Mouse (Mus musculus) heart, adult 2 months (tissue): Measurements from ENCODE around the gene Mad2l1bp. TPM values are rescaled to one million over a fixed set of nuclear protein-coding genes. Genes with fewer than 3 reads are reported as not detected.

ENCODE experiments used
- DNase-seq, 2 experiments: peaks; one replicate each; pipeline ENCODE4 v3.0.0; 2021
- H3K27ac ChIP-seq: fragments of 200-600 bp; 2 replicates; pipeline ENCODE4 v1.8.1; 2022
- H3K27me3 ChIP-seq: fragments of 200-500 bp; 2 replicates; pipeline ENCODE4 v1.6.1; 2012; ENCODE audit warnings: mild to moderate bottlenecking, low read length, inconsistent platforms, mixed read lengths; ENCODE audit not compliant: control insufficient read depth, insufficient read depth
- H3K36me3 ChIP-seq: fragments of 200-500 bp; 2 replicates; pipeline ENCODE4 v1.6.1; 2012; ENCODE audit warnings: low read length, inconsistent platforms; ENCODE audit not compliant: control insufficient read depth, insufficient read depth
- H3K4me1 ChIP-seq: fragments of 200-500 bp; 2 replicates; pipeline ENCODE4 v1.6.1; 2011; ENCODE audit warnings: low read length; ENCODE audit not compliant: control insufficient read depth, insufficient read depth
- H3K4me3 ChIP-seq: fragments of 200-600 bp; 2 replicates; pipeline ENCODE4 v1.8.1; 2022
- H3K79me2 ChIP-seq: fragments of 200-500 bp; replicated peaks from 2 replicates; pipeline ENCODE4 v1.6.1; 2012; ENCODE audit warnings: mild to moderate bottlenecking, inconsistent platforms, low read length, moderate library complexity, mixed read lengths; ENCODE audit not compliant: control insufficient read depth, insufficient read depth
- H3K9ac ChIP-seq: fragments of 200-500 bp; 2 replicates; pipeline ENCODE4 v1.6.1; 2012; ENCODE audit warnings: low read depth, mild to moderate bottlenecking, control low read depth, inconsistent platforms, low read length, mixed read lengths
- CTCF ChIP-seq: fragments of 200-600 bp; IDR thresholded peaks from 2 replicates; pipeline ENCODE4 v1.8.1; 2022; ENCODE audit warnings: antibody characterized with exemption, mild to moderate bottlenecking, moderate library complexity
- EP300 ChIP-seq: fragments of 200-500 bp; IDR thresholded peaks from 2 replicates; pipeline ENCODE4 v1.6.1; 2011; ENCODE audit warnings: low read depth, low read length, control low read depth; ENCODE audit not compliant: insufficient read depth
- POLR2A ChIP-seq: fragments of 200-500 bp; IDR thresholded peaks from 2 replicates; pipeline ENCODE4 v1.6.1; 2011; ENCODE audit warnings: mild to moderate bottlenecking, low read depth, low read length, control low read depth; ENCODE audit not compliant: insufficient read depth
- WGBS: fragments of 180-500 bp; shearing (Covaris S2); methylation state at CpG from one replicate; pipeline ENCODE4 v1.1.7; 2018; 5-methylcytosine and 5-hydroxymethylcytosine counted together
- intact Hi-C: fragments of 180-260 bp; cut with DNase I; formaldehyde crosslinking; loops from one replicate; pipeline ENCODE4 v1.15.1; 2025
- polyA plus RNA-seq: library from polyadenylated mRNA; depleted of rRNA; stranded (reverse); fragments of >200 nt; gene quantifications from 2 replicates; pipeline ENCODE4 v1.2.3, GENCODE M21; 2012
- total RNA-seq, 2 experiments: library from RNA; stranded (reverse); gene quantifications; 2 replicates each; pipeline ENCODE4 v1.2.3; 2021

Mad2l1bp gene
- total and polyA plus RNA-seq, 3 experiments, result 17.1 to 24.1 (median 21.0) TPM

DNA sequence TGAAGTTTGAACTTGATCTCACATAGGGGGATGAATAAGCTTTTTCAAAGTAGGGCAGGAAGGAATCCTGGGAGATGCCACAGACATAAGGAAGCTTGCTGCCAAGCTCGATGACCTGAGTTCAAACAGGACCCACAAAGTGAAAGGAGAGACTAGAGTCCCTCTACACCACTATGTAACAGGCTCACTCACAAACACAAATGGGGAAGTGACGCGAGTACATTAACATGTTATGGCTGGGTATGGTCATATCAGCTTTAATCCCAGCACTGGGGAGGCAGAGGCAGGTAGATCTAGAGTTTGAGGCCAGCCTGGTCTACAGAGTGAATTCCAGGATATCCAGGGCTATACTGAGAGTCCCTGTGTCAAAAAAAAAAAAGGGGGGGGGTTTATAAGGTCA lies 983 bp upstream of the Mad2l1bp start:
- Histone ChIP-seq H3K36me3 (peaks cover 3% of the 10 kb centered on the region; the same call in 1 of the 2 replicates), H3K27ac (no peak overlapping the region), H3K27me3 (no peaks in the 10 kb centered on the region), H3K4me3 (no peak overlapping the region), H3K9ac (no peak overlapping the region), H3K79me2 (no peaks in the 10 kb centered on the region), H3K4me1 (peaks cover 1% of the 10 kb centered on the region)
- DNase-seq, result no peak
- 89% methylated on average over 3 of the region's 3 CpGs for WGBS
- intact Hi-C loops, result loop anchor here (10.0 kb wide), 1 partner anchor 570 kb away; no protein-coding TSS in a partner anchor
- TF ChIP-seq POLR2A (no peak), EP300 (no peak), CTCF (no peak)

DNA sequence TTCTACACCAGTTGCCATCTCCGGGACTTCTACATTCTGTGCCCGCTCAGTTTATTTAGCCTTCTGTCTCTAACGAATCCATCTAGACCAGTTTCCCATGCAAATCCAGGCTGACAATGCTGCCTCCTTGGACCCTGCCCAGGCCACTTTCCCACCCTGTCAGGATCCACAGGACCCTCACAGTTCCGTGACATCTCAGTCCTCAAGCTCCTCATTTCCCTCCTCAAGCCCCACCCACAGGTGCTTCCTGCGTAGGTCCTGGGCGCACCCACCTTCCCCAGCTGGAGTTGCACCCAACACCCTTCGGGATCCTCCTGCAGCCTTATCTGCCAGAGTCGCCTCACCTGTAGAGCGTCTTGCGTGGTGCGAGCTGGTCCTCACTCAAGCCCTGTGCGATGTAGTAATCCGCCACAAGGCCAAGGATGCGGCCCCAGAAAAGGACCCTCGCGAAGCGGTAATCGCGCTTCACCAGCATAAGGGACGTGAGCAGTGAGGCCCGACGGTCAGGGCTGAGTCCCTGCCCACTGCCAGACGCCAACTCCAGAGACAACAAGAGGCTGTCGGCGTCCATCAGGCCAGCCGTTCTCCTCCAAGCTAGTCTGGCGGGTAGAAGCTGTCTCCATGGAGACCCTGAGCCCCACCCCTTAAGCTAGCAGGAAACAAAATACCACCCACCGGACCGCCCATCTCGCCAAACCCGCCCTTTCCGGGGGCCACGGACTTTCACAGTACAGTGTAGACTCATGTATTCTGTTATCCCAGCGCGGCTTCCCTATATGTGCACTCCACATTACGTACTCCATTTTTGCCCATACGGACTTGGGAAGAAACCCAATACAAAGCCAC lies 9.6 kb downstream of the Mad2l1bp start, which contains the start of gene Rsph9:
TSS of gene Rsph9 (minus strand) at position 639 of the 846 bp plus-strand sequence.
- intact Hi-C loops, result no loop called here
- H3K4me1 ChIP-seq, result peaks cover 5% of the 10 kb centered on the region

DNA sequence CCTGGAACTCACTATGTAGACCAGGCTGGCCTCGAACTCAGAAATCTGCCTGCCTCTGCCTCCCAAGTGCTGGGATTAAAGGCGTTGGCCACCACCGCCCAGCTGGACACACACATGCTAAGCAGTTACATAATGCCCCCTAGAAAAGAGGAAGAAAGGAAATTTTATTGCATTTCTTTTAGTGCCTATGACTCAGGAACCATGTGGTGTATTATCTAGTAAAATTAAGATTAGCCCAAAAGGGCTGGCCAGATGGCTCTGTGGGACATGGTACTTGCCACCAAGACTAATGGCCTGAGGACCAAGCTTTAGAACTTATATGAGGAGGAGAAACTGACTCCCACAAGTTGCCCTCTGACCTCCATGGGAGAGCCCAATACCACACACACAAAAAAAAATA lies 13.5 kb downstream of the Mad2l1bp start:
- Histone ChIP-seq H3K36me3 (no peaks in the 10 kb centered on the region), H3K27ac (no peak overlapping the region), H3K4me1 (peaks cover 5% of the 10 kb centered on the region), H3K9ac (no peak overlapping the region), H3K27me3 (no peaks in the 10 kb centered on the region), H3K79me2 (no peaks in the 10 kb centered on the region), H3K4me3 (no peak overlapping the region)
- WGBS, result 87% methylated on average over 3 of the region's 3 CpGs
- TF ChIP-seq CTCF (no peak), POLR2A (no peak), EP300 (no peak)
- intact Hi-C loops, result loop anchor here (10.0 kb wide), 1 partner anchor 295 kb away; no protein-coding TSS in a partner anchor
- no peak for DNase-seq

More for the DNA sequence above, 9.6 kb downstream of the Mad2l1bp start, which contains the start of gene Rsph9:
- Histone ChIP-seq H3K79me2 (no peaks in the 10 kb centered on the region), H3K27ac (no peak within 1 kb of the TSS), H3K9ac (peak within 1 kb of the TSS; percentile 39), H3K27me3 (no peaks in the 10 kb centered on the region), H3K4me3 (peak within 1 kb of the TSS; percentile 50), H3K36me3 (no peaks in the 10 kb centered on the region; the same call in 1 of the 2 replicates)
- WGBS, result 11% methylated on average over 37 of the region's 37 CpGs
- DNase-seq, result peak; percentile 87 to 88
- TF ChIP-seq CTCF (no peak), EP300 (no peak), POLR2A (peak; percentile 62)

DNA sequence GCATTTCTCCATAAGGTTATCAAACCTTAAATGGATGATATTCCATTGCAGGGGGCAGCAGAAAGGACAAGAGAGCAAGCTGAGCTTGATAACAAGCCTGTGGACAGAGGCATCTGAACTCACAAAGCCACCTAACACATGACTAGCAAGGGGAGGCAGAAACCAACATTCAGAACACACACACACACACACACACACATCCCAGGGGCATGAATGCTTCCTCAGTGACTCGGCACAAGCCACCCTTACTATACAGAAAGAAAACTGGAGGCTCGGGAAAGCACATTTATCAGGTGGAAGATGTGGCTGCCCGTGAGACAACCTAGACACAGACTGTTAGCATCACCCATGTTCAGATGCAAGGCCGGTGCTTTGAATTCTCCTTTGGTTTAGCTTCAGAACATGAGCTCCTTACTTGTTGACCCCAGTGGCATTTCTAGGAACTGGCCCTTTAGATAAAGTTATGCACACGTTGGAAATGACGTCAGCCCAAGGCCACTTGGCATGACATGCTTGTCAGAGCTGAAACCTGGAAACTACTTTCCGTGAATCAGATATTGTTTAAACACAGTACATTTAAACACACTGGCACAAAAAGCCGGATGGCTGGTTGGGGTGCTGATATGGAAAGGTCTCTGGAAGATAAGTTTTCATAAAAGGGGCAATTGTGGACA lies 14.7 kb downstream of the Mad2l1bp start:
- DNase-seq, result no peak
- Histone ChIP-seq H3K9ac (no peak overlapping the region), H3K36me3 (no peaks in the 10 kb centered on the region), H3K27ac (no peak overlapping the region), H3K27me3 (no peaks in the 10 kb centered on the region), H3K4me3 (no peak overlapping the region), H3K79me2 (no peaks in the 10 kb centered on the region), H3K4me1 (peaks cover 2% of the 10 kb centered on the region)
- intact Hi-C loops, result loop anchor here (10.0 kb wide), 1 partner anchor 294 kb away; no protein-coding TSS in a partner anchor
- 37% methylated on average over 8 of the region's 8 CpGs for WGBS
- TF ChIP-seq POLR2A, result no peak
- TF ChIP-seq CTCF, result no peak
- no peak for TF ChIP-seq EP300

DNA sequence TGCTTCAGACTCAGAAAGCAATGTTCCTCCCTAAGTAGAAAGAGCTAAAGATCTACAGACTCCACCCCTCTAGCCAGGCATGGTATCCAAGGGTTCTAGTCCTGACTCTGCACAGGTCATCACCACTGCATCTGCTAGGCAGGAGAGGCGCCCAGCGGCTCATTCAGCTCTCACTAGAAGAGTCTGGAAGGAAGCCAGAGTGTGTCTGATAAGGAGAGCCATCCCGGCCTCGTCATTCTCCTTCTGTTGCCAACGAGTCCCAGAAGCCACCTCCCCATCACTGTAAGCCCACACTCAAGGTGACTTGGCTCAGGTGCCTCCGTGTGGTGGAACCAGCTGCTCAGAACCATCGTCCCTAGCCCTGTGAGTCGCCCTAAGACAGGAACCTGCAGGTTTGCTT lies 20.5 kb downstream of the Mad2l1bp start:
- DNase-seq, result peak in 1 of 2 experiments; percentile 19
- TF ChIP-seq POLR2A, result no peak
- no peaks in the 10 kb centered on the region for H3K27me3 ChIP-seq
- peaks cover 3% of the 10 kb centered on the region; the same call in 1 of the 2 replicates for H3K4me1 ChIP-seq
- H3K36me3 ChIP-seq, result no peaks in the 10 kb centered on the region
- no peak overlapping the region for H3K27ac ChIP-seq
- no peak overlapping the region for H3K4me3 ChIP-seq
- intact Hi-C loops, result loop anchor here (1.0 to 10.0 kb wide), 4 partner anchors 92 to 402 kb away; no protein-coding TSS in a partner anchor
- H3K9ac ChIP-seq, result no peak overlapping the region
- WGBS, result 41% methylated on average over 8 of the region's 8 CpGs
- H3K79me2 ChIP-seq, result no peaks in the 10 kb centered on the region
